Mouse (Mus musculus) midbrain, postnatal 0 days (tissue): Measurements from ENCODE around the gene 3110009E18Rik. TPM values are rescaled to one million over a fixed set of nuclear protein-coding genes. Genes with fewer than 3 reads are reported as not detected.

ENCODE experiments used
- ATAC-seq: fragments of 200-750 bp; cut with Nextera tagmentation; 2 replicates; pipeline ENCODE4 v1.8.0; 2017; ENCODE audit warnings: moderate number of reproducible peaks, mild to moderate bottlenecking, moderate TSS enrichment, moderate library complexity; ENCODE audit not compliant: low FRiP score
- DNase-seq: peaks from one replicate; pipeline ENCODE4 v3.0.0-alpha.2; 2015; ENCODE audit warnings: low spot score
- H3K27ac ChIP-seq: fragments of 300-500 bp; sonication (generic); 2 replicates; pipeline ENCODE4 v1.5.1; 2014; ENCODE audit warnings: low read depth, mild to moderate bottlenecking, low read length, mixed read lengths
- H3K27me3 ChIP-seq: fragments of 300-500 bp; sonication (generic); 2 replicates; pipeline ENCODE4 v1.6.1; 2014; ENCODE audit warnings: low read length, control low read depth, mixed read lengths; ENCODE audit not compliant: insufficient read depth
- H3K36me3 ChIP-seq: fragments of 300-500 bp; sonication (generic); 2 replicates; pipeline ENCODE4 v1.6.1; 2014; ENCODE audit warnings: low read length, control low read depth, mixed read lengths; ENCODE audit not compliant: insufficient read depth
- H3K4me1 ChIP-seq: fragments of 300-500 bp; sonication (generic); 2 replicates; pipeline ENCODE4 v1.6.1; 2014; ENCODE audit warnings: mild to moderate bottlenecking, control low read depth, antibody characterized with exemption, low read length, mixed read lengths; ENCODE audit not compliant: insufficient read depth
- H3K4me2 ChIP-seq: fragments of 300-500 bp; sonication (generic); 2 replicates; pipeline ENCODE4 v1.6.1; 2014; ENCODE audit warnings: low read depth, mild to moderate bottlenecking, low read length, mixed read lengths; ENCODE audit not compliant: poor library complexity, severe bottlenecking
- H3K4me3 ChIP-seq: fragments of 300-500 bp; sonication (generic); 2 replicates; pipeline ENCODE4 v1.5.1; 2014; ENCODE audit warnings: low read depth, mild to moderate bottlenecking, low read length, moderate library complexity
- H3K9ac ChIP-seq: fragments of 300-500 bp; sonication (generic); replicated peaks from 2 replicates; pipeline ENCODE4 v1.6.1; 2014; ENCODE audit warnings: mild to moderate bottlenecking, low read length, moderate library complexity, mixed read lengths; ENCODE audit not compliant: poor library complexity, severe bottlenecking
- H3K9me3 ChIP-seq: fragments of 300-500 bp; sonication (generic); 2 replicates; pipeline ENCODE4 v1.6.1; 2016; ENCODE audit warnings: low read length, control low read depth
- CTCF ChIP-seq: IDR thresholded peaks from 2 replicates; pipeline ENCODE4 v1.5.1; 2016; ENCODE audit warnings: antibody characterized with exemption, mild to moderate bottlenecking
- WGBS: fragments of 180-500 bp; shearing (Covaris S2); extraction: QIAGEN DNeasy Blood & Tissue Kit; methylation state at CpG from one replicate; pipeline ENCODE4 v1.1.7; 2014; 5-methylcytosine and 5-hydroxymethylcytosine counted together
- polyA plus RNA-seq: library from polyadenylated mRNA; unstranded; fragments of >200 nt; fragmentation: Nextera tagmentation; extraction: Ambion mirVana; gene quantifications from 2 replicates; pipeline ENCODE4 v1.2.1, GENCODE M21; 2015
- total RNA-seq: library from RNA; depleted of rRNA; stranded (reverse); fragments of >200 nt; gene quantifications from 2 replicates; pipeline ENCODE4 v1.2.3, GENCODE M21; 2014

Gene 3110009E18Rik
- total and polyA plus RNA-seq, 2 experiments from 2014 or later: 0.77 to 11.4 TPM

- no peaks in the 10 kb centered on the region for H3K4me1 ChIP-seq
- peak; percentile 97 for TF ChIP-seq CTCF
- no peak overlapping the region for H3K4me2 ChIP-seq
- no peaks in the 10 kb centered on the region for H3K36me3 ChIP-seq
- H3K4me3 ChIP-seq: no peak overlapping the region
- H3K9ac ChIP-seq: no peak overlapping the region
- H3K27me3 ChIP-seq: no peaks in the 10 kb centered on the region; the same call in 1 of the 2 replicates
- DNase-seq (peak; percentile 83), ATAC-seq (peak; percentile 77; the same call in 1 of the 2 replicates)
- 10% methylated on average over 5 of the region's 5 CpGs for WGBS
- no peaks in the 10 kb centered on the region for H3K9me3 ChIP-seq
- no peak overlapping the region for H3K27ac ChIP-seq
These were observed 76.2 kb downstream of the 3110009E18Rik start for GRCm38 (mm10) chr1:120197189-120197588.

- no peak for TF ChIP-seq CTCF
- no peak overlapping the region for H3K27ac ChIP-seq
- no peak for DNase-seq
- no peak overlapping the region for H3K4me3 ChIP-seq
- H3K9me3 ChIP-seq: no peaks in the 10 kb centered on the region
- WGBS: 47% methylated on average over 3 of the region's 3 CpGs
- H3K4me1 ChIP-seq: no peaks in the 10 kb centered on the region
- no peaks in the 10 kb centered on the region for H3K36me3 ChIP-seq
- H3K9ac ChIP-seq: no peak overlapping the region
- ATAC-seq: no peak
- no peak overlapping the region for H3K4me2 ChIP-seq
- H3K27me3 ChIP-seq: no peaks in the 10 kb centered on the region; the same call in 1 of the 2 replicates
These were observed 77.2 kb downstream of the 3110009E18Rik start for GRCm38 (mm10) chr1:120198151-120198550.

DNA sequence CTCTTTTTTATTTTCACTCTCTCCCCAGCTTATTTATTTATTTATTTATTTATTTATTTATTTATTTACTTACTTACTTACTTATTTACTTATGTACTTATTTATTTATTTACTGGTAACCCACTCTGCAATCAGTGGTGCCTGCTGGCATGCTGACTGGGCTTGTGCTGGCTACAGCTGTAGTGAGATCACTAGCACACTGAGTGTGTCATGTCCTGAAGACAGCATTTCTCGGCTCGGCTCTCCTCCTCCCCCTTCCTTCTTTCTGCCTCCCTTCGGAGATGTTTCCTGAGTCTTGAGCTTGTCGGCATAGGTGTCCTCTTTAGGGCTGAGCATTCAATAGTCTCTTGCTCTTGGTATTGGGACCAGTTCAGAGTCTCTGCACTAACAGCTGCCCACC is 78.0 kb downstream of the 3110009E18Rik start:
- Histone ChIP-seq H3K27ac (no peak overlapping the region), H3K9me3 (no peaks in the 10 kb centered on the region), H3K27me3 (no peaks in the 10 kb centered on the region; the same call in 1 of the 2 replicates), H3K4me1 (no peaks in the 10 kb centered on the region), H3K9ac (no peak overlapping the region), H3K4me3 (no peak overlapping the region), H3K4me2 (no peak overlapping the region), H3K36me3 (no peaks in the 10 kb centered on the region)
- no peak for ATAC-seq
- 87% methylated on average over 4 of the region's 4 CpGs for WGBS
- TF ChIP-seq CTCF: no peak
- no peak for DNase-seq

GRCm38 (mm10) chr1:120202542-120202941 is 81.6 kb downstream of the 3110009E18Rik start:
- TF ChIP-seq CTCF: no peak
- no peak overlapping the region for H3K4me2 ChIP-seq
- H3K36me3 ChIP-seq: no peaks in the 10 kb centered on the region
- H3K4me3 ChIP-seq: no peak overlapping the region
- no peak overlapping the region for H3K27ac ChIP-seq
- no peak for DNase-seq
- H3K4me1 ChIP-seq: no peaks in the 10 kb centered on the region
- H3K9ac ChIP-seq: no peak overlapping the region
- no peaks in the 10 kb centered on the region for H3K9me3 ChIP-seq
- 49% methylated on average over 3 of the region's 3 CpGs for WGBS
- no peaks in the 10 kb centered on the region for H3K27me3 ChIP-seq
- ATAC-seq: no peak

DNA sequence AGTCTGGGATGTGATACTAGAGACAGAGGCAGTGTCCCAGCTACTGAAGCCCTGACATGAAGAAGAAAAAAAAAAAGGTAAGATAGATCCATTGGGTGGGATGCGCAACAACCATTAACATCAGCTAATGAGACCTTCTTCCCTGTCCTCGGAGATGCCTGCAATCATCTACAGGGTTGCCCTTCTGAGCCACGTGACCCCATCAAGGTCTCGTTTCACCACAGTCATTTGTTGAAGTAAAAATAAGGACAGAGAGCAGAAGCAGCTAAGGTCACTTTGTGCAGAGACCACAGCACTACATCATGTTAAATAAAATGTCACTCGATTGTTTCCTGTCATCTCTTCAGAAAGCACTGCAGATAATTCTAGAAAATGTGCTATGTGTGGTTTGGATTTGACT is 82.8 kb downstream of the 3110009E18Rik start:
- H3K27me3 ChIP-seq: no peaks in the 10 kb centered on the region
- no peak overlapping the region for H3K9ac ChIP-seq
- no peaks in the 10 kb centered on the region for H3K9me3 ChIP-seq
- TF ChIP-seq CTCF: no peak
- H3K36me3 ChIP-seq: no peaks in the 10 kb centered on the region
- WGBS: 88% methylated on average over 5 of the region's 5 CpGs
- no peak overlapping the region for H3K27ac ChIP-seq
- no peak overlapping the region for H3K4me3 ChIP-seq
- DNase-seq: no peak
- no peak for ATAC-seq
- H3K4me1 ChIP-seq: no peaks in the 10 kb centered on the region
- H3K4me2 ChIP-seq: no peak overlapping the region

DNA sequence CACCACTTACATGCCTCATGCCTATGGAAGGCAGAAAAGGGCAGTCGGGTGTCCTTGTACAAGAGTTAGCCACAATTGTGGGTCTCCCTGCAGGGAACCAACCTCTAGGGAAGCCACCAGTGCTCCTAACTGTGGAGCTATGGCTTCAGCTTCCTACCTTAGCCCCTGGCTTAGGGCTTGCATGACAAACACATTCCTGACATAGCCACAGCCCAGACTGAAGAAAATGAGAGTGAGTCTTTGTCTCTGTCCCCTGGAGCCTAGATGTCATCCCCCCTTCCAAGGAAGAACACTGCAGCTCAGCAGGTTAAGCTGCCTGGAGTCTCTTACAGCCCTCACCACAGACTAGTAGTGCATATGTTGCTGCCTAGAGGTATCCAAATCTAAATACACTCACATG is 83.8 kb downstream of the 3110009E18Rik start:
- TF ChIP-seq CTCF: no peak
- Histone ChIP-seq H3K4me3 (no peak overlapping the region), H3K27ac (no peak overlapping the region), H3K4me2 (no peak overlapping the region), H3K9ac (no peak overlapping the region), H3K9me3 (no peaks in the 10 kb centered on the region), H3K4me1 (no peaks in the 10 kb centered on the region), H3K27me3 (no peaks in the 10 kb centered on the region), H3K36me3 (no peaks in the 10 kb centered on the region)
- no peak for DNase-seq
- ATAC-seq: no peak
- WGBS: 33% methylated on average over 1 of the region's 1 CpGs
